Mouse (Mus musculus) cerebellum, postnatal 10 days (tissue): Measurements from ENCODE around the gene Foxp1.

Source experiments
- DNase-seq, 2 experiments: peaks; one replicate each; pipeline ENCODE4 v3.0.0; 2021; ENCODE audit warnings: mixed read lengths in 2 of 2

Gene Foxp1

DNA sequence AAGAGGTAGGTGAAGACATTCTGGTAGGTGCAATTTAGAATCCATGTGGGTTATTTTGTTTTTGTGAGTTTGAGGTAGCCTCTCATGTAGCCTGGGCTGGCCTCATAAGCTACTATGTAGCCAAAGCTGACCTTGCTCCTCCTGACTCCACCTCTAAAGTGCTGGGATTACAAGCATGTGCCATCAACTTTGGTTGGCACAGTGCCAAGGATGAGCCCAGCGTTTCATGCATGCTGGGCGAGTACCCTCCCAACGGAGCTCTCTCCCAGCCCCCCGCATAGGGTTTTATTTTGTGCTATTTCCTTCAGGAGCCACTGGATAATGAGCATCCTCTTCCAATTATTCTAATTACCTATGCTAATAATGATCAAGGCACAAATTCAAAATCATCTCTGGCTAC lies 414.1 kb downstream of the Foxp1 start:
- DNase-seq, result no peak

- no peak for DNase-seq
Measured at GRCm38 (mm10) chr6:99107674-99108073, 414.8 kb downstream of the Foxp1 start.

DNA sequence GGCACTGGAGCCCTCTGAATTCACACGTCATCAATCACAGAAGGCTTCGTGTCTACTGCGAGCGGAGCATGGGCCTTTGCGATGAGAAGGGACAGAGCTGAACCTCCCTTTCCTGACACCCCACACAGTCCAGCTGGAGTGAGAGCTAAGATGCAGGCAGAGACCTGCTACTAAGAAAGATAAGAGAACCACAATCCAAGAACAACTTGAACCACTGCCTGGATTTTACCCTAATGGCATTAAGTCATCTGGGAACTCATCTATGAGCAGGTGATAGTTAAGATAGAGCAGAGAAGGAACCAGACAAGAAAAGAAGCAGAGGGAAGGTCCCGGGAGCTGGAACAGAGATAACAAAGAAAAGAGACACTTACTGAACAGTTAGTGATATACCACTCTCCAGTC lies 415.4 kb downstream of the Foxp1 start:
- no peak for DNase-seq

DNA sequence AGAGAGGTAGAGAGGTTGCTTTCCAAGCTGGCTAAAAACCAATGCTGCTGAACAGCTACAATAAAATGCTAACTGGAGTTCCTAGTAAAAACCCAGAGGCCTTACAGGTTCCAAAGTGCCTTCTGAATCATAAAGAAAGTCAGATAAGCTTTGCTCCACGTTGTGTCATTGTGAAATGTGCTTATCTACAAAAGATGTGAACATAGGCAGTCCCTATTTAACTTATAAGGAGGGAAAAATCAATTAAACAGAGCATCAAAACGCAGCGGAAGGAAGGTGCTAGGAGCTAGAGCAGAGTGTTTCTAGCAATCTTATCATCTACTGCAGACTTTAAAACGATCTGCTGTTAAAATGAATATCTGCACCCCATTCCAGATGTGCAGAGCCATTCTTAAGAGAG lies 416.5 kb downstream of the Foxp1 start:
- DNase-seq, result no peak

GRCm38 (mm10) chr6:99104446-99104845 lies 418.1 kb downstream of the Foxp1 start:
- DNase-seq, result no peak

DNA sequence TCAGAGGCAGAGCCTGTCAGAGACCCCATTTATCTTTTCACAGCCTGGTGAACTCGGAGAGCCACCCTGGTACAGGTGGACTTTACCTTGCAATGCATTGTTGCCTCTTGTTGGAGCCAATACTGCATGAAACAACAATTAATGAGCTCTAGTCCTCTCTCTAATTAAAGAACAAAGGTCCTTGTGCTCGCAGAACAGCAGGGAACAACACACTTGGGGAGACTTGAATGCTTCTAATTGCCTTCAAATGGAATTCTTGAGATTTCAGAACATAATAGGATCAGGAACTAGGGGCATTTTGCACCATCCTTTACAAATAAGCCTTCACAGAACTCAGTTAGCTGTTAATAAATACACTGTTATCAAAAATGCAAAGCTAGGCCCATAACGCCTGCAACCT lies 418.6 kb downstream of the Foxp1 start:
- DNase-seq, result no peak

DNA sequence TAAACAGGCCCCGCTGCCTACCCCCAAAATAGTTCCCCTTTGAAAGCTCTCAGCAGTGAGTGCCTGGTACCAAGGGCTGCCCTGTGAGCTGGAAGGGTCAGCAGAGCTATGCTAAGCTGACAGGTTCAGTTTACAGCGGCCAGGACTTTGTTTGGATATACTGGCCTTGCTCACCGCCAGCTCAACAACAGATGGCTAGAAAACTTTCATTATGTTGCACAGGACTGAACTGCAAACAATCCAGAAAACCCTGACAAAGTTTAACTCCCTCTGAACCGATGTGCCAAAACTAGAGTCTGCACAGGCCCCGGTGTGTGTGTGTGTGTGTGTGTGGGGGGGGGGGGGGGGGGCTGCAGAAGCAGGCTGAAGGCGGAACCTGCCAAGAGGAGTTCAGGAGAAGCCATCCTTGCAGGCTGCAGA lies 421.0 kb downstream of the Foxp1 start:
- DNase-seq, result peak; percentile 17 to 20

GRCm38 (mm10) chr6:99100331-99100730 lies 422.2 kb downstream of the Foxp1 start:
- DNase-seq, result no peak

DNA sequence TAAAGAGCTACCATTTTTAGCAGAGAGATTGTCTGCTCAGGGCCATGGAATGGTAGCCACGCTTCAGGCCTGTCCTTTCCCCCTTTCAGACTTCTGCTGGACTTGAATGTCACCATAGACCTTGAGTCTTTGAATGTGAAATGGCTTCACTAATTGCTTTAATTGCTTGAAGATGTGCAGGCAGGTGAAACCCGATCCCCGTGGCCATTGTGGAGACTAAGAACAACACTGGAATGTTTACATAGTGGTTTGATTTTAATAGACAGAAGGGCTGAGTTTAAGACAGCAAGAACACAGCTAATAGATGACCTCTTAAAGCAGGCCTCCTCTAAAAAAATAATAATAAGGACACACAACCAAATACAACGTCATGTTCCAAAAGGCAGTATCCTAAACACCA lies 422.7 kb downstream of the Foxp1 start:
- no peak for DNase-seq

- no peak for DNase-seq
Measured at GRCm38 (mm10) chr6:99097191-99097590, 425.3 kb downstream of the Foxp1 start.

DNA sequence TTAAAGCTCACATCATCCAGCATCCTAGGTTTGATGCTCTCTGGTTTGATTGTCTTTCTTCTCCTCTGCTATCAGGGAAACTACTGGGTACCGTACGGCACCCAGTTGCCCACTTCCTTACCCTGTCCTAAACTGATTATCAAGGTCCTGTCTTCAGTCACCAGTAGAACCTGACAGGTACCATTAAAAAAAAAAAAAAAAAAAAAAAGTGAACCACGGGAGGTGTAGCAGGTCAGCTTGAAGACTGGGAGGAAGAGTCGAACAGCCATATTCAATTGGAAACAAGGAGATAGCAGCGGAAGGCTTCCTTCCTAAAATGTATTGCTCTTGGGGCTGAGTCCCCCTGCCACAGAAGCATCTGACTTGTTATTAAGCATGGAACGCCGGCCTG lies 425.8 kb downstream of the Foxp1 start:
- DNase-seq, result no peak

GRCm38 (mm10) chr6:99096105-99096775 lies 426.3 kb downstream of the Foxp1 start:
- DNase-seq, result peak in 1 of 2 experiments; percentile 13

GRCm38 (mm10) chr6:99095185-99096104 lies 427.1 kb downstream of the Foxp1 start:
- no peak for DNase-seq

GRCm38 (mm10) chr6:99094339-99094989 lies 428.1 kb downstream of the Foxp1 start:
- peak; percentile 23 for DNase-seq

- DNase-seq, result no peak
Measured at GRCm38 (mm10) chr6:99093856-99094255, 428.7 kb downstream of the Foxp1 start.

- DNase-seq, result no peak
Measured at GRCm38 (mm10) chr6:99093208-99093607, 429.3 kb downstream of the Foxp1 start.

GRCm38 (mm10) chr6:99091799-99092198 lies 430.7 kb downstream of the Foxp1 start:
- DNase-seq, result no peak

- DNase-seq, result peak; percentile 15 to 36
Measured at GRCm38 (mm10) chr6:99087598-99087997, 434.9 kb downstream of the Foxp1 start.

DNA sequence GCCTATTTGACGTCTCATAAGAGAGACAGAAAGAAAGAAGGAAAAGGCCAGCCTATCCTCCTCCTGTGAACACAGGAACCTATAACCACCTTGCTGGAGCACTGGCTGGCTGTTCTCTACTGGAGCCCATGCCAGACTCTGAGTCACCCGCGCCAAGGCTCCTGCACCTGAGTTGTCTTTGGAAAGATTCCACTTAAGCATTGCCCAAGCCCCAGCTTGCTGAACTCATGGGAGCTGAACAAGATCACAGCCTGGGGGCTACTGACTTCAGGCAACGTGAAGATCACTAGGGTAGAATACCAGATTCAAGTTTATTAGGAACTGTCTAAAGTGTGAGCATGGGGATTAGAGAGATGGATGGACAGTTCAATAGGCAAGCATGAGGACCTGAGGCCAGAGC lies 437.6 kb downstream of the Foxp1 start:
- DNase-seq, result peak; percentile 67 to 76

GRCm38 (mm10) chr6:99081259-99081658 lies 441.3 kb downstream of the Foxp1 start:
- DNase-seq, result no peak

- peak in 1 of 2 experiments; percentile 16 for DNase-seq
Measured at GRCm38 (mm10) chr6:99079041-99079835, 443.3 kb downstream of the Foxp1 start.

DNA sequence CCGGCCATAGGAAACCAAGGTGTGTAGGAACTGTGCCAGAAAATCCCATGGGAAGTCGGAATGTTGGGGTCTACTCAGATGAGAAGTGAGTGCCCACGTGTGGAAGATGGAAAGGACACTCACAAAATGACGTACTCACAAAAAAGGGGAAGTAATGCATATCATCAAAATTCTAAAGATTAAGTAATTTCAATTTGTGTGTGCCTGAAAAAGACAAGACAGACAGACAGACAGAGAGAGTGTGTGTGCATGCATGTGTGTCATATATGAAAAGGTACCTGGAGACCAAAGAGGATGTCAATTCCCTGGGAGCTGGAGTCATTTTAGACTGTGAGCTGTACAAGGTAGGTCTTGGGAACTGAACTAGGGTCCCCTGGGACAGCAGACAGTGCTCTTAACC lies 444.4 kb downstream of the Foxp1 start:
- no peak for DNase-seq
